Mouse (Mus musculus): ENCODE measurements around the gene Rilp. TPM values are rescaled to one million over a fixed set of nuclear protein-coding genes. Genes with fewer than 3 reads are reported as not detected.
A peak's percentile ranks its signal among the peaks of the same experiment; 100 is the strongest.

Gene Rilp
- polyA plus RNA-seq, 1 experiment from 2014 or later, result 0.69 TPM

- peak; percentile 90 for ATAC-seq (replicated peaks; ENCODE audit: low FRiP score)
- Histone ChIP-seq H3K36me3 (ENCODE audit: control insufficient read depth, insufficient read depth, low read length) (peaks cover 10% of the 10 kb centered on the region), H3K27ac (ENCODE audit: low read depth, low read length) (no peak overlapping the region)
Measured at GRCm38 (mm10) chr11:75510627-75510993, 716 bp downstream of the Rilp start.

GRCm38 (mm10) chr11:75511213-75511612 is 1.3 kb downstream of the Rilp start:
- Histone ChIP-seq H3K27ac (ENCODE audit: low read depth, low read length) (no peak overlapping the region), H3K4me3 (ENCODE audit: low read depth, low read length) (no peak overlapping the region), H3K9me3 (ENCODE audit: control insufficient read depth, low read length) (no peaks in the 10 kb centered on the region), H3K27me3 (ENCODE audit: control insufficient read depth, insufficient read depth, low read length) (no peaks in the 10 kb centered on the region), H3K4me2 (ENCODE audit: low read depth, low read length, severe bottlenecking) (no peak overlapping the region), H3K36me3 (ENCODE audit: control insufficient read depth, insufficient read depth, low read length) (peaks cover 9% of the 10 kb centered on the region), H3K9ac (ENCODE audit: low read length) (no peak overlapping the region), H3K4me1 (replicated peaks; ENCODE audit: control insufficient read depth, insufficient read depth, low read length) (peaks cover 6% of the 10 kb centered on the region; the same call in 1 of the 2 replicates)
- no peak for DNase-seq (ENCODE audit: low spot score)
- ATAC-seq (replicated peaks; ENCODE audit: low FRiP score), result no peak
- WGBS, result 90% methylated on average over 6 of the region's 6 CpGs

More at GRCm38 (mm10) chr11:75510627-75510993, 716 bp downstream of the Rilp start:
- no peaks in the 10 kb centered on the region for H3K9me3 ChIP-seq (ENCODE audit: control insufficient read depth, low read length)
- peak overlapping the region; percentile 55 for H3K9ac ChIP-seq (ENCODE audit: low read length)
- peak; percentile 97 for DNase-seq (ENCODE audit: low spot score)
- peak overlapping the region; percentile 43 for H3K4me3 ChIP-seq (ENCODE audit: low read depth, low read length)
- H3K4me2 ChIP-seq (ENCODE audit: low read depth, low read length, severe bottlenecking), result peak overlapping the region; percentile 95
- no peaks in the 10 kb centered on the region for H3K27me3 ChIP-seq (ENCODE audit: control insufficient read depth, insufficient read depth, low read length)
- 3% methylated on average over 24 of the region's 24 CpGs for WGBS
- H3K4me1 ChIP-seq (replicated peaks; ENCODE audit: control insufficient read depth, insufficient read depth, low read length), result peaks cover 6% of the 10 kb centered on the region; the same call in 1 of the 2 replicates

GRCm38 (mm10) chr11:75512301-75513018 is 2.6 kb downstream of the Rilp start:
- ATAC-seq (replicated peaks; ENCODE audit: low FRiP score) (no peak), DNase-seq (ENCODE audit: low spot score) (no peak)
- WGBS, result 81% methylated on average over 9 of the region's 9 CpGs
- no peak overlapping the region for H3K4me2 ChIP-seq (ENCODE audit: low read depth, low read length, severe bottlenecking)
- H3K36me3 ChIP-seq (ENCODE audit: control insufficient read depth, insufficient read depth, low read length), result peaks cover 4% of the 10 kb centered on the region; the same call in 1 of the 2 replicates
- H3K4me1 ChIP-seq (replicated peaks; ENCODE audit: control insufficient read depth, insufficient read depth, low read length), result peaks cover 6% of the 10 kb centered on the region; the same call in 1 of the 2 replicates
- H3K4me3 ChIP-seq (ENCODE audit: low read depth, low read length), result no peak overlapping the region
- no peak overlapping the region for H3K9ac ChIP-seq (ENCODE audit: low read length)
- H3K9me3 ChIP-seq (ENCODE audit: control insufficient read depth, low read length), result no peaks in the 10 kb centered on the region
- no peaks in the 10 kb centered on the region for H3K27me3 ChIP-seq (ENCODE audit: control insufficient read depth, insufficient read depth, low read length)
- H3K27ac ChIP-seq (ENCODE audit: low read depth, low read length), result no peak overlapping the region

- H3K4me2 ChIP-seq (ENCODE audit: low read depth, low read length, severe bottlenecking), result no peak within 1 kb of the TSS
- H3K36me3 ChIP-seq (ENCODE audit: control insufficient read depth, insufficient read depth, low read length), result peaks cover 1% of the 10 kb centered on the region; the same call in 1 of the 2 replicates
- 58% methylated on average over 8 of the region's 8 CpGs for WGBS
- DNase-seq (ENCODE audit: low spot score) (no peak), ATAC-seq (replicated peaks; ENCODE audit: low FRiP score) (no peak)
- no peaks in the 10 kb centered on the region for H3K27me3 ChIP-seq (ENCODE audit: control insufficient read depth, insufficient read depth, low read length)
- H3K9me3 ChIP-seq (ENCODE audit: control insufficient read depth, low read length), result no peaks in the 10 kb centered on the region
- H3K9ac ChIP-seq (ENCODE audit: low read length), result no peak within 1 kb of the TSS
- no peak within 1 kb of the TSS for H3K27ac ChIP-seq (ENCODE audit: low read depth, low read length)
- peaks cover 6% of the 10 kb centered on the region; the same call in 1 of the 2 replicates for H3K4me1 ChIP-seq (replicated peaks; ENCODE audit: control insufficient read depth, insufficient read depth, low read length)
- H3K4me3 ChIP-seq (ENCODE audit: low read depth, low read length), result no peak within 1 kb of the TSS
Measured at GRCm38 (mm10) chr11:75513336-75513735, 3.4 kb downstream of the Rilp start, which contains the start of gene Scarf1. Gene Scarf1 (plus strand): TSS chr11:75513540.

- 92% methylated on average over 25 of the region's 25 CpGs for WGBS
- Histone ChIP-seq H3K27me3 (ENCODE audit: control insufficient read depth, insufficient read depth, low read length) (no peaks in the 10 kb centered on the region), H3K4me2 (ENCODE audit: low read depth, low read length, severe bottlenecking) (no peak overlapping the region), H3K36me3 (ENCODE audit: control insufficient read depth, insufficient read depth, low read length) (no peaks in the 10 kb centered on the region), H3K27ac (ENCODE audit: low read depth, low read length) (no peak overlapping the region), H3K4me1 (replicated peaks; ENCODE audit: control insufficient read depth, insufficient read depth, low read length) (peaks cover 1% of the 10 kb centered on the region; the same call in 1 of the 2 replicates), H3K9me3 (ENCODE audit: control insufficient read depth, low read length) (no peaks in the 10 kb centered on the region), H3K4me3 (ENCODE audit: low read depth, low read length) (no peak overlapping the region), H3K9ac (ENCODE audit: low read length) (no peak overlapping the region)
- ATAC-seq (replicated peaks; ENCODE audit: low FRiP score), result no peak
- DNase-seq (ENCODE audit: low spot score), result no peak
Measured at GRCm38 (mm10) chr11:75515186-75515585, 5.3 kb downstream of the Rilp start.

GRCm38 (mm10) chr11:75519834-75520633 is 10.1 kb downstream of the Rilp start:
- Histone ChIP-seq H3K27ac (ENCODE audit: low read depth, low read length) (no peak overlapping the region), H3K4me2 (ENCODE audit: low read depth, low read length, severe bottlenecking) (no peak overlapping the region), H3K4me1 (replicated peaks; ENCODE audit: control insufficient read depth, insufficient read depth, low read length) (no peaks in the 10 kb centered on the region), H3K27me3 (ENCODE audit: control insufficient read depth, insufficient read depth, low read length) (no peaks in the 10 kb centered on the region), H3K9me3 (ENCODE audit: control insufficient read depth, low read length) (no peaks in the 10 kb centered on the region), H3K9ac (ENCODE audit: low read length) (no peak overlapping the region), H3K36me3 (ENCODE audit: control insufficient read depth, insufficient read depth, low read length) (no peaks in the 10 kb centered on the region), H3K4me3 (ENCODE audit: low read depth, low read length) (no peak overlapping the region)
- DNase-seq (ENCODE audit: low spot score), result no peak
- no peak for ATAC-seq (replicated peaks; ENCODE audit: low FRiP score)
- 81% methylated on average over 15 of the region's 15 CpGs for WGBS

GRCm38 (mm10) chr11:75521609-75522008 is 11.7 kb downstream of the Rilp start:
- H3K27me3 ChIP-seq (ENCODE audit: control insufficient read depth, insufficient read depth, low read length), result no peaks in the 10 kb centered on the region
- H3K4me1 ChIP-seq (replicated peaks; ENCODE audit: control insufficient read depth, insufficient read depth, low read length), result no peaks in the 10 kb centered on the region
- 89% methylated on average over 4 of the region's 4 CpGs for WGBS

GRCm38 (mm10) chr11:75522793-75523192 is 12.9 kb downstream of the Rilp start:
- no peak overlapping the region for H3K4me2 ChIP-seq (ENCODE audit: low read depth, low read length, severe bottlenecking)
- no peaks in the 10 kb centered on the region for H3K9me3 ChIP-seq (ENCODE audit: control insufficient read depth, low read length)
- no peak overlapping the region for H3K27ac ChIP-seq (ENCODE audit: low read depth, low read length)
- H3K4me3 ChIP-seq (ENCODE audit: low read depth, low read length), result no peak overlapping the region
- ATAC-seq (replicated peaks; ENCODE audit: low FRiP score) (no peak), DNase-seq (ENCODE audit: low spot score) (no peak)
- H3K27me3 ChIP-seq (ENCODE audit: control insufficient read depth, insufficient read depth, low read length), result no peaks in the 10 kb centered on the region
- H3K9ac ChIP-seq (ENCODE audit: low read length), result no peak overlapping the region
- no peaks in the 10 kb centered on the region for H3K36me3 ChIP-seq (ENCODE audit: control insufficient read depth, insufficient read depth, low read length)
- WGBS, result 80% methylated on average over 2 of the region's 2 CpGs
- no peaks in the 10 kb centered on the region for H3K4me1 ChIP-seq (replicated peaks; ENCODE audit: control insufficient read depth, insufficient read depth, low read length)

More at GRCm38 (mm10) chr11:75521609-75522008, 11.7 kb downstream of the Rilp start:
- Histone ChIP-seq H3K9ac (ENCODE audit: low read length) (no peak overlapping the region), H3K27ac (ENCODE audit: low read depth, low read length) (no peak overlapping the region), H3K9me3 (ENCODE audit: control insufficient read depth, low read length) (no peaks in the 10 kb centered on the region), H3K4me2 (ENCODE audit: low read depth, low read length, severe bottlenecking) (no peak overlapping the region), H3K36me3 (ENCODE audit: control insufficient read depth, insufficient read depth, low read length) (no peaks in the 10 kb centered on the region), H3K4me3 (ENCODE audit: low read depth, low read length) (no peak overlapping the region)
- DNase-seq (ENCODE audit: low spot score), result no peak
- no peak for ATAC-seq (replicated peaks; ENCODE audit: low FRiP score)
